Mouse (Mus musculus): ENCODE results near the gene Slc4a4.

DNA sequence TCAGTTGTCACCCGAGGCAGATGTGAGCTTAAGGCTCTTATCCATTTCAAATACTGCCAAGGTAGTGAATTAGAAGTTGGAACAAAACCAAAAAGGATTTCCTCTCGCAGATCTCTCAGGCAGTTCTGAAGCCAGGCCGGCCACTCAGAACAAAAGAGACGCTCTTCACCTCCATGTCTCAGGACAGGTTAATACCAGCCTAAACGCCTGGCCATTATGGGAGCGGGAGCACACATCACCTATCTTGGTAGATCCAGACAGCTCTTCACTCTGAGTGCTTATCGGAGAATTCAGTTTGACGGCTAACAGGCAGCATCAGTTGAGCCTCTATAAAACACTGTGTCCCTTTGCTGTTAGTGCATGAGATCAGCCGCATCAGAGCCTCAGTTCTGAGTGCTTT is 174.5 kb downstream of the Slc4a4 start:
- TF ChIP-seq CTCF (IDR thresholded peaks at IDR 0.05; ENCODE audit: low read depth, low read length) (no peak), POLR2A (IDR thresholded peaks at IDR 0.05; ENCODE audit: insufficient read depth, low read length) (no peak)
